Mouse (Mus musculus): Measurements from ENCODE around the gene Fbxl8.

DNA sequence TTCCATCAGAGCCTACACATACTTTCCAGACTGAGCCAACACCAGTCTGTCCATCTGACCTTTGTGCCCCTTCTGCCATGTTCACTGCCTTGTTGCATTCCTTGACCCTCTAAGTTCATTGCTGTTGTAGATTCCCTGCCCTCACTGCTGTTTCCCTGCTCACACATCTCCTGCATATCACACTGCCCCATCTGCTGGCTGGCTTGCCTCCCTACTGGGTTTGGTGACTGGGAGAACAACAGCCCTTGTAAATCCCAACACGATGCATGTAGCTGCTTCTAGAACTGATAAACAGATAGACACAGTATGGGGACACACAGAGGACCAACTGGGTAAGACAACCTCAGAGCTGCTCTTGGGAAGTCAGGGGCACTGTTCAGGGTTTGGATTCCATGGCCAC lies 47.3 kb downstream of the Fbxl8 start:
- TF ChIP-seq CTCF (IDR thresholded peaks at IDR 0.05; ENCODE audit: borderline replicate concordance, insufficient read depth, low read depth, low read length) (no peak), POLR2A (IDR thresholded peaks at IDR 0.05; ENCODE audit: borderline replicate concordance, insufficient read depth, low read length) (no peak)
